Mouse (Mus musculus): ENCODE data around the gene Fam207a. TPM values are rescaled to one million over a fixed set of nuclear protein-coding genes. Genes with fewer than 3 reads are reported as not detected.

The Fam207a gene
- total RNA-seq, 2 experiments from 2014 or later = 7.9 to 10.0 TPM

DNA sequence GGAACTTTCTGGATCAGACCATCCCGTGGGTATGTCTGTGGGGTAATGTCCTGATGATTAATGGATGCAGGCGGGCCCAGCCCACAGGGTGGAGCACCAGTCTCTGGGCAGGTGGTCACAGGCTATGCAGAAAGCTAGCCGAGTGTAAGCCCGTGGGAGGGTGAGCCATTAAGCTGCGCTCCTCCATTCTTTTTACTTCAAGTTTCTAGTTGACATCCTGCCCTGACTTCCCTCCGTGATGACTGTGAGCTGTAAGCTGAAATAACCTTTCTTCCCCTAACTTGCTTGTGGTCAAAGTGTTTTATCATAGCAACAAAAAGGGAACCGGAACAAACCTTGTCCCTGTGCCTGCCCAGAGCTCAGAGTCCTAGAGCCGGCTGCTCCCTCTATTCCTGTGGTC, 21.1 kb upstream of the Fam207a start:
- intact Hi-C loops (cut with DNase I; ENCODE audit: low total_unique reads) = no loop called here
- DNase-seq = no peak

DNA sequence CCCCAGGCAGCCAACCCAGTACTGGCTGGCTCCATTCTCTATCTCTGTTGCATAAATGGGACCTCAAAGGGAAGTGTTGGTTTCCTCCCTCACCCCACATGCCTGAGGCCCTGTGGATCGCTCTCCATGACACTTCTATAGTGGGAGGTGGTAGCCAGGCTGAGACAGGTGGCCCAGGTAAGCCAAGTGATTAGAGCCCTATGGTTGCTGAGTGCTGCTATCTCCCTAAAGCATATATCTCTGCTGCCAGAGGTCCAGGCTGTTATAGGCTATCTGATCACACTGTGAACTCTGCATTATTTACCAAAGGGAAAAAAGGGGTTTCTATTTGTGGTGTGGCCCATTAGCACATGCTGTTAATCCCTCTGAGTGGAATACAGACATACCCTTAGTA, 16.4 kb upstream of the Fam207a start:
- DNase-seq = no peak
- intact Hi-C loops (cut with DNase I; ENCODE audit: low total_unique reads) = no loop called here

DNA sequence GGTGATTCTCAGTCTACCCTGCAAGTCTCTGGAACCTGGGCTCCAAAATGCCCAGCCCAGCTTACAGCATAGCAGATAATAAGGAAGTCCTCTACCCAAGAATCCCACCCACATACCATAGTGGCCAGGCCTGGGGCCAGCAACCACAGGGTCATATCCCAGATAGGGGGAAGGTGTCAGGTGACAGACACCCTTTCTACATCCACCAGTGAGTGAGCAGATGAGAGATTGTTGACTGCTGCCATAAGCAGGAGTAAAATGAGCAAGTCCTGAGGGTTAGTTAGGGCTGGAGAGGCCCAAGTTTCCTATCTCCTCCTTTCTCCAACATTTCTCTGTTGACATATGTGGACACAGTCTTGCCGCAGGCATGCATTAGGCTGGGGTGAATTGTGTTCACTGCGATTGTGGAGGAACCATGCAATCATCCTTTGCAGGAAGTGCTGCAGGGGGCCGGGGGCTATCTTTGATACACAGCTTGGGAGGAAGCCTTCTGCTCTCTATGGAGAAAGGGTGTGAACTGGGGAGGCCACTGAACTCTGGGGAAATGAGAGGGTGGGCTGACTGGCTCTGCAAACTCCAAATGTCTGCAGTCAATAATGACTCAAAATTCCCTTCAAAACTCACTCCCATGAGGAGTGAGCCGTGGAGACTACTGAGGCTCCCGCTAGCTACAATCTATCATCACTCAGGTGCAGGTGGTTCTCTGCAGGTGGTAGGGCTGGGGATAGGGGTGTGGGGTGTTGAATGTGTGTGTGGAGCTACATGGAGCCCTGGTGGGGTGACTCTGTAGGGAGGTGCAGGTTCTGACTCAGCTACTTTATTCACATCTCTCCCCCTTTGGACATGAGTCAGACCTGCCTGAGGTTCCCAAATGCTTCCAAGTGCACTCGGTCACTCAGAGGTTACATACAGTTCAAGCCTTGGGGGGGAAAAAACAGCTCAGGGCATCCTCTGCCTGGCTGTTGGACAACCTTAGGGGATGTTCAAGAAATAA, 15.7 kb upstream of the Fam207a start:
- DNase-seq = no peak
- intact Hi-C loops (cut with DNase I; ENCODE audit: low total_unique reads) = no loop called here

DNA sequence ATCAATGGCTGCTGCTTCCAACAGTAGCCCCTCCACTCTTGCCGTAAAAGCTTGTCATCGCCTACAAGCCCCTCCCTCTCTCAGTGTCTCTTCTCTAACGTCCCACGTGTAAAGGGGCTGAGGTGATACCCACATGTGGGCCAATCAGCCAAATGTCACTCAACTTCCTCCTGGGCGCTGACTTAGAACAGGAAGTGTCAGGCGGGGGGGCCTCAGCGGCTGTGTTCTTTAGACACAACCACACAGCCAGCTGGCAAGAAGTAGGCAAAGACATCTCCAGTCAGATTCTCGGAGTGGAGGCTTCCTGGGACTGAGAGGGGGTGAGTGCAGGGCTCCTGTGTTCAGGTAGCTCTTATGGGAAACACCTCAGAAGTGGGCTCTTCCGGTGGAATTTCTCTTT, 14.6 kb upstream of the Fam207a start, which contains the start of gene Itgb2:
Itgb2 (plus strand) TSS at position 113 of the 400 bp plus-strand sequence.
- no peak for DNase-seq
- intact Hi-C loops (cut with DNase I; ENCODE audit: low total_unique reads) = no loop called here

DNA sequence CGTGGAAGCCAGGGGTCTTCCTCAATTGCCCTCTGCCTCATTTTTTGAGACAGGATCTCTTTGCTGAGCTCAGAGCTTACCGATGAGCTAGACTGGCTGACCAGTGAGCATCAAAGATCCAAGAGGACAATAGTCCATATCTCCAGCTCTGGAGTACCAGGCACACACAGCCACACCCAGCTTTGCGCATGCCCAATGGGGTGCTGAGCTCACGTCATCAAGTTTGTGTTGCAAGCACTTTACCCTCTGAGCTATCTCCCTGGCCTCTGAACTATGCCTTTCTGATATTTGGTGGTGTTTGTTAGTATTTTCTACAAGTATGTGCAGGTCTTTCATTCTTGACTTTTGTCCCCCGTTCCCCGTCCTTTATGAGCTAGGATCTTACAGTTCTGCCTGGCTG, 13.0 kb upstream of the Fam207a start:
- no peak for DNase-seq
- intact Hi-C loops (cut with DNase I; ENCODE audit: low total_unique reads) = no loop called here

DNA sequence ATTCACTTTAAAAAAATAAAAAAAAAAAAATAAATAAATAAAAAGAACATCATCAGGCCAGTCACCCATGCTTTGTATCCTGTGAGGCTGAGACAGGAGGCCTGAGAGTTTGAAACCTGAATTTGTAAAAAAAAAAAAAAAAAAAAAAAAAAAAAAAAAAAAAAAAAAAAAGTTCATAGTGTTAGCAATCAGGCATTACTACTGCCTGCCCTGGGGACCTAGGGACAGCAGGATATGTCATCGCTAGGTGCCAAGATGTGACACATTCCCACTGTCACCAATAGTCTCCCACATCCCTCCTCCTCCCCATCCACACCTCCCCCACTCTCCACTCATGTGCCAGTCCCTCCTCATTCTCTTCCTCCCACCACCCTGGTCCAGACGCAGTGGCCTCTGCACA, 10.9 kb upstream of the Fam207a start:
- DNase-seq = no peak
- intact Hi-C loops (cut with DNase I; ENCODE audit: low total_unique reads) = no loop called here

DNA sequence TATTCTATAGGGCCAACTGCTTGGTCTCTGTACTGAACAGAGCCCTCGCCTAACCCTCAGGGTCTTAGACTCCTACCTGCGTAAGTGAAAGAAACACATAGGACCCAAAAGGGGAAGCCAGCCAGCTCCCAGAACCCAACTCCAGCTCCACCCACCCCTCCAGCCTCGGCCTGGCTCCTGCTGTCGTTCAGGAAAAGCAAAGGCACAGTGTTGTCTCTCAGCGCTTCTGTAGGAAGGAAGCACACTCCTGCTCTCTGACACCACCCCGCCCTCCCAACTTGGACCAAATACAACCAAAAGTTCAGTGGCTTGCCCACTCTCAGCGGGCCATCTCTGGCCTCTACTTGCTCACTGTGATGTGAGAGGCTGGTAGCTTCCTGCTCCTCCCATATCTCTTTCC, 7.7 kb upstream of the Fam207a start:
- intact Hi-C loops (cut with DNase I; ENCODE audit: low total_unique reads) = loop anchor here (5.0 kb wide), 1 partner anchor 34 kb away; no protein-coding TSS in a partner anchor
- DNase-seq = no peak

DNA sequence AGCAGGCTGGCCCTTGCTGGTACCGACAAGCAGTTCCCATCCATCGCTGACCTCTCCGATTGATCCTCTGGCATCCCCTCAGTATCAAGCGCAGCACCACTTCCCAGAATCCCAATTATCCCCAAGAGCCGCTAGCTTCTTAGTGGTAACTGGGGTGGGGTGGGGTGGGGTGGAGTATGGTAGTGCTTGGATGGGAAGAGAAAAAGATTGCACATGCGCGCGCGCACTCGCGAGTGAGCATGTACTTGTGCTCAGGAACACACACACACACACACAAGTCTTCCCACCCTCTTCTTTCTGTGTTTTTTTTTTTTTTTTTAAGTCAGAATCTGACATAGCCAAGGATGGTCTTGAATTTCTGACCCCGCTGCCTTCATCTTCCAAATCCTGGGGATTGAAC, 7.2 kb upstream of the Fam207a start:
- no peak for DNase-seq
- intact Hi-C loops (cut with DNase I; ENCODE audit: low total_unique reads) = loop anchor here (5.0 kb wide), 1 partner anchor 35 kb away; no protein-coding TSS in a partner anchor

DNA sequence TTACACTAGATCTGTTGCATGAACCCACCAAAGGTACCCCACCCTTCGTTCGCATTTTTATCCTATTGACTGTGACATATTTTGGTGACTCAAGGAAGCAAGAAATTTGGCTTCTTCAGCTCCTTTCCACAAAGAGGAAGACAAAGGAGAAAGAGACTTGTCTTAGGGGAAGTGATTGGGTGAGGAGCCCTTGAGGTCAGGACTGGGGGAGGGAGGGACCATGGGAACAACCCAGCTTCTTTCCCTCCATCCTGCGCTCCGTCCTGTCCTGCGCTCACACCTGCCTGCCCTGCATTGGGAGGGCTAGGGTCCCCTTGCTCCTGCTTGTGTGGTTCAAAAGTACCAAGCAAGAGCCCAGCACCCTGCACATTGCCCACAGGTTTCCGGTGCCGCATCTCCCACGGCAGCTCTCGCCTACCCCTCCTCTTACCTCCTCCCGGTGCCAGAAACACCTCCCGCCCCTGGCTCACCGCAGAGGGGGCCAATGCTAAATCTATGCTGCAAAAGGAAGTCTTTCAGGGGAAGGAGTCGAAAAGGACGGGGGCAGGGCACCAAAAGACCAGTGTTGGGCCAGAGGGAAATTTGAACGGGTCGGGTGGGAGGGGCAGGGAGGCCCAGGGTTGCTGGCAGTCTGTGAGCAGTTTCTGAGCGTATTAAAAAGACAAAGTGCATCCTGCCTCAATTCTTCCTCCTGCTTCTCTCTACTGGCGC, 6.6 kb upstream of the Fam207a start:
- no peak for DNase-seq
- intact Hi-C loops (cut with DNase I; ENCODE audit: low total_unique reads) = loop anchor here (5.0 kb wide), 1 partner anchor 35 kb away; no protein-coding TSS in a partner anchor

DNA sequence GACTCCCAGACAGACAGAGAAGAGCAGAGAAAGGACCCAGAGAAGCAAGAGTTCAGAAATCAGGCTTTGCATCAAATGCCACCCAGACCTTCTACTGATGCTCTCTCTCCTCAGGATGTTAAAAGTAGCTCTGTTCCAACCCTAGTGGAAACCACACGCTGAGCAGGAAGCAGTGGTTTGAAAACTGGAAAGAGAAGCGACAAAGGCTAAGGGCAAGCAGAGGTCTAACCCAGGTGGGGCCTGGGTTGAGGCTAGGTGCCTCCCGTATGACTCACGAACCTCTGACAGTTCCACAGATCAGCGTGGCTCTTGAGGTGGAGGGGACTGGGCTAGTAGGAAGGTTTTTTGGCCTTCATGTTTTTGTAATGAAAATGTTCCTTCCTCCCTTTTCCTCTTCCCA, 4.9 kb upstream of the Fam207a start:
- DNase-seq = no peak
- intact Hi-C loops (cut with DNase I; ENCODE audit: low total_unique reads) = loop anchor here (5.0 kb wide), 1 partner anchor 37 kb away; no protein-coding TSS in a partner anchor

DNA sequence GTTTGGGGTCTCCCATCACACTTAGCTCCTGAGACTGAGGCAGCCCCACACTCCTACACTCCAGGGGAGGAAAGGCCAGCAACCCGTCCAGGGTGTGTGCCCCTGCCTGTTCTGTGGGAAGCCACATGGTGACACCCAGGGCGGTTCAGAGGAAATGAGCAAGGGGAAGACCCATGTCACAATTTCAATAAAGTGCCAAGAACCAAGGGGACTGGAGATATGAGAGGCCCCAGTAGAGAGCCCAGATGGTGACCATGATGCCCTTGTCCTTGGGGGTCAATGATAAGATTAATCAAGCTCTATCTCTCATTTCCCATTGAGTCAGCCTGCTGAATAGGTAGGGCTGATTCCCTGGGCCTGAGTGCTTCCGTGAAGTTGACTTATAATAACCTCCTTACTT, 3.6 kb upstream of the Fam207a start:
- intact Hi-C loops (cut with DNase I; ENCODE audit: low total_unique reads) = loop anchor here (2.0 kb wide), 1 partner anchor 48 kb away; no protein-coding TSS in a partner anchor
- no peak for DNase-seq

DNA sequence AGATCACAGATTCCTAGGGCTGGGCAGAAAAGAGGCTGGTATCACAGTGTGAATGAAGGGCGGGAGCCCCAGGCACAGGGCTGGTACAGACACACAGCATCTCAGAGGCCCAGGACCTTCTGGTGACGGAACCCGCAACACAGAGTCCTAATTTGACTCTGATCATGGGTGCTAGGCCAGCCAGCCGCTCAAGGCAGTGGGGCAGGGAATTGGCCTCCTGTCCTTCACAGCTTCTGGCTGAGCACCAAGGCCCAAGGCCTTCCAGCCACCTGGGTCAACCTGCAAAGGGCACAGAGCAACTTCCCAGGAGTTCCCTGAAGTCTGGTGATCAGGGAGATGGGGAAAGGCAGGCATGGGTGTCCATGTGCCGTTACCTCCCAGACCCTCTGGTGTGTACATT, 2.2 kb upstream of the Fam207a start:
- intact Hi-C loops (cut with DNase I; ENCODE audit: low total_unique reads) = loop anchor here (2.0 kb wide), 1 partner anchor 49 kb away; no protein-coding TSS in a partner anchor
- no peak for DNase-seq

DNA sequence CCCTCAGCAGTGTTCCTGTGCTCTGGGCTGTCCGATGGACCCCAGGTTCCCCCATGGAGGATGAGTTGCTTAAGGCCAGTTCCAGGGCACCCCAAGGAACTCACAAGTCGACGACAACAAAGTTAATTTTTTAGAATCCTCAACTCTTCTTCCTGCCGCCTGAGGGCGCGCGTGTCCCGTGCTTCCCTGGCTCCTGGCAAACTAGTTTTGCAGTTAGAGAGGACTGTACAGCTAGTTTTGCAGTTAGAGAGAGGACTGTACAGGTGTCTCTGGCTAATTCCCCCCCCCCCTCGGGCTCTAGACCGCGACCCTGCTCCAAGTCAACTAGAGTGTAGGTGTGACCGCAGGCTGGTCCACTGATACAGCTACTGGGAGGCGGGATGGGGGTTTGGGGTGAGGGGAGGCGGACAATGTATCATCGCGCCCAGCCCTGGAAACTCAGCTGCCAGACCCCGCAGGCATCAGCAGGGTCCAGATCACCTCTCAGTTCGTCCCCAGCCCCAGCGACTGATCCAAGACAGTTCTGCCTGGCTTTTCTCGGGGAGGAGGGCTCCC, 1.6 kb upstream of the Fam207a start:
- intact Hi-C loops (cut with DNase I; ENCODE audit: low total_unique reads) = no loop called here
- peak; percentile 69 for DNase-seq

DNA sequence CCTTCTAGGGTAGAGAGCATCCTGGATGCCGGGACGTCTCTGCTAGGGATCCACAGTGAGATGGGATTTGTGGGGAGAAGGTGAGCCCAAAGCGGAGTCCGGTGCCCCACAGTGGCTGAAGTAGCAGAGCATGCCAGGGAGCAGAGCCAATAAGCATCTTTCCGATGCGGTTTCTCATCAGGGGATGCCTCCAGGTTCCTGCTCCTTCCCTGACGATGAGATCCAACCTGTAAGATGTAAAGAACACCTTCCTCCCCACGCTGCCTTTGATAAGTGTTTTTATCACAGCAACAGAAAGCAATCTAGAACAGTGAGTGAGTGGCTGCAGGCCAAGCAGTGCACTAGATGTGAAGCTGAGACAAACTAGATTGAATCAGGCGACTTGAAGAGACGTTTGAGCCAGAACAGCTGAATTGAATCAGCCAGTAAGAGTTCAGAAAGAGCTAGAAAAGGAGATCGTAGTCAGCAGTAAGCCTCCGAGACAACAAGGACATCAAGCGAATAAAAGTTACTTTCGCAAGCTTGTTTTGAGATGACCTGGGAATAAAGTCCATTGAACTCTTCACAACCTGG, 880 bp upstream of the Fam207a start:
- DNase-seq = no peak
- intact Hi-C loops (cut with DNase I; ENCODE audit: low total_unique reads) = no loop called here

DNA sequence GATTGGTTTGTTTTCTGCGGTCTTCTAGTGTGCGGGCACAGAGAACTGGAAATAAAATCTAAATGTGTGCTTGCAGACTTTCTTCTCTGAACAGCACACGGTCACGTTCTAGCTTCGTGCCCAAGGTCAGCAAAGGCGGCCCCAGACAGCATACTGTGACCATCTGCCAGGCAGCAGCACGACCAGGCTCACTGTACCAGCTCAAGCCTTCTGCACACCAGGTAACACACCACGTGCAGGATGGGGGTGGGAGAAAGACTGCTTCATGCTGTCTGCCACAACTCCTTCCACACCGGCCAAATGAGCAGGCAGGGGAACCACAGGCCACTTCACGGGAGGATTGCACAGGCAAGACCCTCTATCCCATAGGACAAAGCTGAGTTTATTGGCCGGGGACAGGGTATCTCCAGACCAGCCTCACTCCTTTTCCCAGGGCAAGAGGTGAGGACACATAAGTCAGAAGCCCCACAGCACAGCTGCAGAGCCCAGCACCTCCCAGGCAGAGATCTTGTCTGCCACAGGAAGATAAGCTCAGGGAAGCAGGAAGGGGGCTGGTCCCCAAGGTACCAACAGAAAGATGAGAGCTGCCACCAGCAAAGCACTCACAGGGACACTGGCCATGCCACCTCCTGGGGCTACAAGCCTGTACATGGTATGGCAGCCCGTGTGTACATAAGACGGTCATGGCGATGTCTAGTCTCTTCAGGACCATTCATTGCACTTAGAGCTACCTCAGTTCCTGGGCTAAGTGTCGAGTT, 5.2 kb downstream of the Fam207a start:
- intact Hi-C loops (cut with DNase I; ENCODE audit: low total_unique reads) = loop anchor here (2.0 kb wide), 1 partner anchor 228 kb away; no protein-coding TSS in a partner anchor
- no peak for DNase-seq

DNA sequence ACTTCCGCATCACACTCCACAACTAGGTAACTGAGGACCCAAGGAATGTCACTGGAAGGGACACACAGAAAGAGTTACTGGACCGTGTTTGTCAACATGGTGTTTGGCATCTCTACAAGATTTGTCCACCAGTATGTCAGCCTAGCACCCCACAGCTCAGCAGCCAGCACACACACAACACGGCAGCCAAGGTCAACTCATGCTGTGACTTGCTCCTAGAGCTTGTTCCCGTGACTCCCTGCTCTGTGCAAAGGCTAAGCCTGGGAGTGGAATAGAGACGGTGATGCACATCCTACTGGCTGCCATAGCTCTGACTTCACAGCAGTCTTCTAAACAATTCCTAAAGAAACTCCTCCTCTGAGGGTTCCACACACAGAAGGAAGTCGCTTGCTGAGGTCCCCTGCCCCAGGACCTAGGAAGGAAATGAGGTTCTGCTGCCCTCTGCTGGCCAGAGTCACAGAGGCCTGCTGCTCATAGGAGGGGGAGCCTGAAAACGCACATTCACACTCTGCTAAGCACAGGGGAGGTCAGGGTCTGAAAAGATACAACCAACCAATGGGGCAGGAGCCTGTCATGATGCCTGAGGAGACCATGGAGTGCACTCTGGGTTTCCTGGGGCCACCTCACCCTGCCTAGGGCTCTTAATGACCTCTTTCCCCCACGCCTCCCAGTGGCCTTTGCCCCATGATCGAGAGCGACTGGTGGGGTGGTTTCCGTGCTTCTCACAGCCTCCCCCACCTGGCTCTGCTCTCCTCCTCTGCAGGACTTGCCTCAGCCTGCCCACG, 6.0 kb downstream of the Fam207a start:
- peak; percentile 86 for DNase-seq
- intact Hi-C loops (cut with DNase I; ENCODE audit: low total_unique reads) = loop anchor here (2.0 to 5.0 kb wide), 2 partner anchors 152 to 227 kb away; no protein-coding TSS in a partner anchor

DNA sequence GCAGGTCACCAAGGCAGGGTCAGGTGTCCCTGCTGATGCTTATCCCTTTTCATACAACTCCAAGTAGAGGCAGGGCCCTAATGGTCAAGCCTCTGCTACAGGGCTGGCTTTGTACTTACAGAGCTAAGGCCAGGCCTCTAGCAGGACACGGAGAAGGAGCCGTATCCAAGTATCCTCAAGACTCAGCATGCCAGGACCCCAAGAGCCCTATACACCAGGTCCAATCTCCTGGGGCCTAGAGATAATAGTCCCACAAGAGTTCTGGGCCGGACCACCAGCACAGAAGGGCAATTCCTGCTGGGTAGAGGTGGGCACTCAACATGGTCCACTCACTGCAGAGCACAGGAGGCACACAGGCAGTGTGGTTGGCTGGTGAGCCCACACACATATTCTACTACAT, 6.8 kb downstream of the Fam207a start:
- no peak for DNase-seq
- intact Hi-C loops (cut with DNase I; ENCODE audit: low total_unique reads) = loop anchor here (5.0 kb wide), 1 partner anchor 151 kb away; no protein-coding TSS in a partner anchor

DNA sequence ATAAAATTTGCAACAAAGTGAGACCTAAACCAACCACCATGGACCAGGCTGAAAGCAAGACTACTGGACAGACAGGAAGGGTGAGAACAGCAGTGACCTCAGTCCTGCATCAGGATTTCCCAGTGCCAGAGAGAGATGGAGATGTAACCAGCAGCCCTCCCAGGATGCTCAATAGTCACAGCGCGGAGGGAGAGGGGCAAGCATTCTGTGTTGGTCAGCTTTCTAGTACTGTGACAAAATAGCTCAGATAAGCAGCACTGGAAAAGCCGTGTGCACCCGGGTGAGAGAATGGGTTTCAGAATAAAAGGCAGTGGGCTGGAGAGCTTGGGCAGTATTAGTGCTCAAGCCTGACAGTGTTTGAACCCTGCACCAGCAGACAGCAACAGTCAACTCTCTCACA, 7.8 kb downstream of the Fam207a start:
- intact Hi-C loops (cut with DNase I; ENCODE audit: low total_unique reads) = loop anchor here (5.0 kb wide), 1 partner anchor 150 kb away; no protein-coding TSS in a partner anchor
- no peak for DNase-seq

Measured in gastrocnemius, postnatal 14 days (tissue).